Mouse (Mus musculus): ENCODE data around the gene Fxn. TPM values are rescaled to one million over a fixed set of nuclear protein-coding genes. Genes with fewer than 3 reads are reported as not detected.
"Not testable (repeated sequence)": the region's sequence is repeated elsewhere in the genome, so short reads cannot be mapped to it uniquely, and the experiment has no call there.

Fxn gene
- polyA plus RNA-seq, 1 experiment, result not detected

- Histone ChIP-seq H3K4me1 (ENCODE audit: control insufficient read depth, insufficient read depth, low read length) (no peaks in the 10 kb centered on the region), H3K4me3 (ENCODE audit: insufficient read depth, low read depth, low read length) (no peak overlapping the region), H3K27ac (ENCODE audit: insufficient read depth, low read depth, low read length) (no peak overlapping the region)
- 91% methylated on average over 8 of the region's 8 CpGs for WGBS
- TF ChIP-seq CTCF (IDR thresholded peaks at IDR 0.05; ENCODE audit: insufficient read depth, low read depth, low read length) (no peak), POLR2A (IDR thresholded peaks at IDR 0.05; ENCODE audit: insufficient read depth, low read depth, low read length) (no peak)
Measured at GRCm38 (mm10) chr19:24241271-24241670, 39.1 kb downstream of the Fxn start.

GRCm38 (mm10) chr19:24238011-24238410 is 42.4 kb downstream of the Fxn start:
- H3K4me3 ChIP-seq (ENCODE audit: insufficient read depth, low read depth, low read length), result no peak overlapping the region
- no peak for TF ChIP-seq POLR2A (IDR thresholded peaks at IDR 0.05; ENCODE audit: insufficient read depth, low read depth, low read length)
- TF ChIP-seq CTCF (IDR thresholded peaks at IDR 0.05; ENCODE audit: insufficient read depth, low read depth, low read length), result no peak
- no peaks in the 10 kb centered on the region for H3K4me1 ChIP-seq (ENCODE audit: control insufficient read depth, insufficient read depth, low read length)
- 90% methylated on average over 4 of the region's 4 CpGs for WGBS
- H3K27ac ChIP-seq (ENCODE audit: insufficient read depth, low read depth, low read length), result no peak overlapping the region

- 100% methylated on average over 1 of the region's 1 CpGs for WGBS
Measured at GRCm38 (mm10) chr19:24232356-24232755, 48.0 kb downstream of the Fxn start.

DNA sequence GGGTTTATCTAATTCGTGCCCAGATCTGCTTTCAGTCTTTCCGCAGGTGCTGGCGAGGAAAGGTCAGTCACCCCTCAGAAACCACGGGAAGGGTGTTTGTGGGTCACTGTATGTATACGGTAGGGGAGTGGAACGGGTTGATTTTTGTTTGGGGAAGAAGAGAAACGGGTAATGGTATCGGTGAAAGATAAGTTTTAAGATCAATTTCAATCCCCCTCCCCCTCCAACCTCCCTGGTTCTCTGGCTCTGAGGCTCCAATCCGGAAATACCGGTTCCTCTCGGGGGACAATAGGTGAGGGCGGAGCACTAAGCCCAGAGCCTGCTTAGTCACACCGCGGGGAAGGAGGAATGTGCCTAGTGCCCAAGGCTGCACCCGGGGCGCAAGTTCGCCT is 55.1 kb downstream of the Fxn start:
- Histone ChIP-seq H3K27ac (ENCODE audit: insufficient read depth, low read depth, low read length) (no peak overlapping the region), H3K4me3 (ENCODE audit: insufficient read depth, low read depth, low read length) (peak overlapping the region; percentile 34), H3K4me1 (ENCODE audit: control insufficient read depth, insufficient read depth, low read length) (peaks cover 17% of the 10 kb centered on the region)
- no peak for TF ChIP-seq CTCF (IDR thresholded peaks at IDR 0.05; ENCODE audit: insufficient read depth, low read depth, low read length)
- TF ChIP-seq POLR2A (IDR thresholded peaks at IDR 0.05; ENCODE audit: insufficient read depth, low read depth, low read length), result no peak
- 5% methylated on average over 17 of the region's 17 CpGs for WGBS

More at GRCm38 (mm10) chr19:24232356-24232755, 48.0 kb downstream of the Fxn start:
- H3K27ac ChIP-seq (ENCODE audit: insufficient read depth, low read depth, low read length); H3K4me3 ChIP-seq (ENCODE audit: insufficient read depth, low read depth, low read length); H3K4me1 ChIP-seq (ENCODE audit: control insufficient read depth, insufficient read depth, low read length): not testable (repeated sequence)

DNA sequence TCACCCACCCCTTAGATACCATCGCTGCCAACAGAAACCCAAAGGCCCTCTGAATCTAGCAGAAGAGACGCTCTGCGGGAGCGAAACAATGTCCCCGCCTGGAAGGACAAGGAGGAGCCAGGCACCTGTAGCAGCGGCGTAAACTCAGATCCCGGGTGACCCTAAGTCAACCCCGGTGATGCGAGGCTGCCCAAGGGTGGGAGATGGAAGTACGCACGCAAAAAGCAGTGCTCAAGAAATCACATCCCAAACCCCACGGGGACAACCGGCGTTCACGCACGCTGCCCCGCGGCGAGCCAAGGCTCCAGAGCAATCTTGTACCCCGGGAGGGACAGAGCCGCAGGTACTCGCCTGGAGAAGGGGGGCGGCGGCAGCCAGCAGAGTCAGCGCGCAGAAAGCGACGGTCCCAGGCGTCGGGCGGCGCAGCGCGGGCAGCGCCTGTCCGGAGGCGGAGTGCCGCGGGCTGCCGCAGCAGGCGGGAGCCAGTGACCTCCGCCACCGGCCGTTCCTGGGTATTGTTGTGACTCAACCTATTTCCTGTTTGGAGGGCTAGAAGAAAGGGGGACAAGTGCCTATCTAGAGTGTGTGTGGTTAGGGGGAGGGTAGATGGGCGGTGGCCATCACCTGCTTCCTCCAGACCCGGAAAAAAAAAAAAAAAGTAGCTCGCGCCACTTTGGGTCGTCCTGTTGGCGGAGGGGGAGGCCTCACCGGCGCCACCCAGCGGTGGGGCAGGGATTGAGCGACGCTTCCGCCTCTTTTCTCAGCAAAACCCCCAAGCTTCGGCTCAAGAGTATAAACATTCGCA is 55.7 kb downstream of the Fxn start, which contains the start of gene Tjp2:
Tjp2 (minus strand) TSS at position 531 of the 805 bp plus-strand sequence.
- Histone ChIP-seq H3K27ac (ENCODE audit: insufficient read depth, low read depth, low read length) (no peak within 1 kb of the TSS), H3K4me1 (ENCODE audit: control insufficient read depth, insufficient read depth, low read length) (peaks cover 17% of the 10 kb centered on the region), H3K4me3 (ENCODE audit: insufficient read depth, low read depth, low read length) (peak within 1 kb of the TSS; percentile 34)
- under 1% methylated on average over 59 of the region's 59 CpGs for WGBS
- TF ChIP-seq CTCF (IDR thresholded peaks at IDR 0.05; ENCODE audit: insufficient read depth, low read depth, low read length) (peak; percentile 32; the same call in 1 of the 2 replicates), POLR2A (IDR thresholded peaks at IDR 0.05; ENCODE audit: insufficient read depth, low read depth, low read length) (no peak)

DNA sequence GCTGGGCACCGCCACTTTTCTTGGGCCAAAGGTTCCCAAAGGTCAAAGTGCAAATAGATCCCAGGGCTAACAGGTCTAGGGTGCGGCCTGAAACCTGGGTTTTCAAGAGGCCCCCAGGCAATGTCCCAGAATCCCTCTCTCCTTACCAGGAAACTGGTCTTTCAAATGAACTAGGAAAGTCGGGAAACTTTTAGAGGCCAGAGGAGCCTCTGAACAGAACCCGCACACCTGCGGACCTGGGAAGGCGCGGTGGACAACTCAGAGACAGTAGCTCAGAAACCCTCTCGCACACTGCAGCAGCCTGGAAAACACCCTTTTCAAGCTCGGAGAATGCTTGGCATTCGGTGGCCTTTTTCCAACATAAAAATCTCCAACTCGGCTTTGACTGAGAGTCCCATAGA is 56.6 kb downstream of the Fxn start:
- Histone ChIP-seq H3K4me3 (ENCODE audit: insufficient read depth, low read depth, low read length) (peak overlapping the region; percentile 34), H3K4me1 (ENCODE audit: control insufficient read depth, insufficient read depth, low read length) (peaks cover 19% of the 10 kb centered on the region), H3K27ac (ENCODE audit: insufficient read depth, low read depth, low read length) (no peak overlapping the region)
- TF ChIP-seq CTCF (IDR thresholded peaks at IDR 0.05; ENCODE audit: insufficient read depth, low read depth, low read length) (no peak), POLR2A (IDR thresholded peaks at IDR 0.05; ENCODE audit: insufficient read depth, low read depth, low read length) (no peak)
- WGBS, result 49% methylated on average over 11 of the region's 11 CpGs

DNA sequence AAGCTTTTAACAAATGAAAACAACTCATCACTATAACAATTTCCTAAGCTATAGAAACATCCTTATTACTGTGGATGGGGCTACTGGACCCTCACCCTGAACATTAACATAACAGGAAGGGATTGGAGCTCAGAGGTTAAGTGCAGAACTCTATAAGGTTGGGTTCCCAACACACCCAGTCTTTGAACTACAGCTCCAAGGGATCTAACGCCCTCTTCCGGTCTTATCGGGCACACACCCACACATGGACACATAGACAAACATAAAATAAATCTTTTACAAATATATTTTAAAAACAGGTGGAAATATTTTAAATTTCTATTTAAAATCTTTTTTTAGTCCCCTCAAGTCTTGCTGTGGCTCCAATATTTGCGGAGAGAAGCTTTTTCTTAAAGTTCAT is 59.0 kb downstream of the Fxn start:
- Histone ChIP-seq H3K4me1 (ENCODE audit: control insufficient read depth, insufficient read depth, low read length) (peaks cover 19% of the 10 kb centered on the region), H3K27ac (ENCODE audit: insufficient read depth, low read depth, low read length) (no peak overlapping the region), H3K4me3 (ENCODE audit: insufficient read depth, low read depth, low read length) (no peak overlapping the region)
- WGBS, result 87% methylated on average over 4 of the region's 4 CpGs
- TF ChIP-seq CTCF (IDR thresholded peaks at IDR 0.05; ENCODE audit: insufficient read depth, low read depth, low read length) (no peak), POLR2A (IDR thresholded peaks at IDR 0.05; ENCODE audit: insufficient read depth, low read depth, low read length) (no peak)

DNA sequence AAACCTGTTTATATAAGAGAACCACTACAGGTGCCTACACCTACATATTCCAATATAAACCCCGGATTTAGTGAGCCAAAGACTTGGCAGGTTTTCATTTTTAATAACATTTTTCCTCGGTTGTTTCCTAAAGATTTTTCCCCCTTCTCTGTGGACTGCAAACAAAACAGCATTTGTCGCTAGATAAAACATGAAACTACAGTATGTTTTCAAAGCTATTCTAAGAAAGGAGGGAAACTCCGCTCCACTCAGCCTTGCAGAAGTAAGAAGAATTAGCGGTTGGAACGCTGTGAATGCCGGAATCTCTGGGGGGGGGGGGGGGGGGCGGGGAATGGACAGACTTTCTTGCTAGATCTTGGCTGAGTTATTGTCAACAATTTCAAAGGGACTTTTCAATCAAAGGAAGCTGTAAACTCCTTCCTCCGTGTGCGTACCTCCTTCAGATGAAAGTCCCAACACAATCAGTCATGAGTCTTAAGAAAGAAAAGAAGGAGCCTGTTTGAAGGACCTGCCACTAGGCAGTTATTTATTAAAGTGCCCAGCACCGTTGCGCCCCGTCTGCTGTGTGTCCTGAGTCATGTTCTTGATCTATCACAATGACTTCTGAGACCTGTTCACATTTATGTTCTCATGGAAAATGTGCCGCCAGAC is 59.5 kb downstream of the Fxn start:
- Histone ChIP-seq H3K27ac (ENCODE audit: insufficient read depth, low read depth, low read length) (no peak overlapping the region), H3K4me3 (ENCODE audit: insufficient read depth, low read depth, low read length) (no peak overlapping the region), H3K4me1 (ENCODE audit: control insufficient read depth, insufficient read depth, low read length) (peaks cover 19% of the 10 kb centered on the region)
- TF ChIP-seq POLR2A (IDR thresholded peaks at IDR 0.05; ENCODE audit: insufficient read depth, low read depth, low read length) (no peak), CTCF (IDR thresholded peaks at IDR 0.05; ENCODE audit: insufficient read depth, low read depth, low read length) (no peak)
- WGBS, result 23% methylated on average over 14 of the region's 14 CpGs

DNA sequence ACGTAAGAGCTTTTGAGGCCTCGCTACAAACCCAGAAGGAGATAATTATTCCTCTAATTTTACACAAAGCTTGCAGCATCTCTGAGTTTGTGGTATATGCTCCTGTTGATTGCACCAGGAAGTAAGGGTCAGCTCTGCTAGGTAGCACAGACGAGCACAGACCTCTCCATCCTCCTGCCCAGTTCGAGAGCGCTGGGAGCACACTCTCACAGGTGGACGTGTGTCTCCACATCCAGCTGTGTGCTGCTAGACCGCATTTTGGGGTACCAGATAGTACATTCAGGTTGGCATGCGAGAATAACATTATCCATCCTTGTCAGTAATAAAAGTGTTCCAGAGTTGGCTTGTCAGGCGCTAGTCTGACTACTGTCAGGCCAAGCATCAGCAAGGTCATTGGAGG is 61.4 kb downstream of the Fxn start:
- 71% methylated on average over 9 of the region's 9 CpGs for WGBS
- Histone ChIP-seq H3K4me1 (ENCODE audit: control insufficient read depth, insufficient read depth, low read length) (peaks cover 4% of the 10 kb centered on the region; the same call in 1 of the 2 replicates), H3K27ac (ENCODE audit: insufficient read depth, low read depth, low read length) (no peak overlapping the region), H3K4me3 (ENCODE audit: insufficient read depth, low read depth, low read length) (no peak overlapping the region)
- TF ChIP-seq POLR2A (IDR thresholded peaks at IDR 0.05; ENCODE audit: insufficient read depth, low read depth, low read length) (no peak), CTCF (IDR thresholded peaks at IDR 0.05; ENCODE audit: insufficient read depth, low read depth, low read length) (no peak)

Measured in olfactory bulb, adult 2 months (tissue).